Mouse (Mus musculus) neural tube, embryonic 11.5 days (tissue): ENCODE results near the gene Smdt1. TPM values are rescaled to one million over a fixed set of nuclear protein-coding genes. Genes with fewer than 3 reads are reported as not detected.

Experiments used
- microRNA-seq: library from miRNA; unstranded; fragments of <30 nt; microRNA quantifications from one replicate; pipeline ENCODE4, GENCODE M21; 2016
- polyA plus RNA-seq: library from polyadenylated mRNA; unstranded; fragments of >200 nt; fragmentation: Nextera tagmentation; extraction: Ambion mirVana; gene quantifications from 2 replicates; pipeline ENCODE4 v1.2.1, GENCODE M21; 2014

Gene Smdt1
- polyA plus RNA-seq, 1 experiment from 2014 or later: 267 TPM

Small RNAs within 50 kb of the gene (microRNA-seq; reads per million reads assigned to microRNA genes)
- gene Mir7684: not detected

Other genes starting within 250 kb of the Smdt1 start
- 19.7 and 23.5 TPM in 2 replicates for gene Ccdc134, start 211.0 kb upstream of the Smdt1 start, polyA plus RNA-seq
- 179 and 195 TPM in 2 replicates for gene Srebf2, start 191.8 kb upstream of the Smdt1 start, polyA plus RNA-seq
- 0.30 and 0.46 TPM in 2 replicates for gene Shisa8, start 126.1 kb upstream of the Smdt1 start, polyA plus RNA-seq
- 0.23 and 0.57 TPM in 2 replicates for gene Tnfrsf13c, start 114.6 kb upstream of the Smdt1 start, polyA plus RNA-seq
- gene Cenpm, start 94.2 kb upstream of the Smdt1 start, polyA plus RNA-seq: 64.4 and 68.7 TPM in 2 replicates
- 0.68 and 0.76 TPM in 2 replicates for gene 1500009C09Rik, start 86.6 kb upstream of the Smdt1 start, polyA plus RNA-seq
- 141 and 142 TPM in 2 replicates for gene Sept3, start 64.1 kb upstream of the Smdt1 start, polyA plus RNA-seq
- gene Wbp2nl, start 40.0 kb upstream of the Smdt1 start, polyA plus RNA-seq: 0.16 and 0.27 TPM in 2 replicates
- gene Naga, start within 50 bp of the Smdt1 start, polyA plus RNA-seq: 24.7 and 28.0 TPM in 2 replicates
- 3.0 and 3.1 TPM in 2 replicates for gene Pheta2, start within 50 bp of the Smdt1 start, polyA plus RNA-seq
- gene Ndufa6, start 15.4 kb downstream of the Smdt1 start, polyA plus RNA-seq: 274 and 279 TPM in 2 replicates
- gene Cyp2d22, start 41.3 kb downstream of the Smdt1 start, polyA plus RNA-seq: 1.5 and 1.6 TPM in 2 replicates
- gene Cyp2d11, start 55.1 kb downstream of the Smdt1 start, polyA plus RNA-seq: not detected in 2 replicates
- not detected in 2 replicates for gene Cyp2d10, start 68.2 kb downstream of the Smdt1 start, polyA plus RNA-seq
- gene Cyp2d9, start 94.5 kb downstream of the Smdt1 start, polyA plus RNA-seq: not detected in 2 replicates
- not detected in 2 replicates for gene Cyp2d12, start 216.1 kb downstream of the Smdt1 start, polyA plus RNA-seq